Mouse (Mus musculus): Measurements from ENCODE around the gene Nfkb1. TPM values are rescaled to one million over a fixed set of nuclear protein-coding genes. Genes with fewer than 3 reads are reported as not detected.

Gene Nfkb1
- total RNA-seq, 2 experiments from 2014 or later: 23.0 to 27.9 TPM

DNA sequence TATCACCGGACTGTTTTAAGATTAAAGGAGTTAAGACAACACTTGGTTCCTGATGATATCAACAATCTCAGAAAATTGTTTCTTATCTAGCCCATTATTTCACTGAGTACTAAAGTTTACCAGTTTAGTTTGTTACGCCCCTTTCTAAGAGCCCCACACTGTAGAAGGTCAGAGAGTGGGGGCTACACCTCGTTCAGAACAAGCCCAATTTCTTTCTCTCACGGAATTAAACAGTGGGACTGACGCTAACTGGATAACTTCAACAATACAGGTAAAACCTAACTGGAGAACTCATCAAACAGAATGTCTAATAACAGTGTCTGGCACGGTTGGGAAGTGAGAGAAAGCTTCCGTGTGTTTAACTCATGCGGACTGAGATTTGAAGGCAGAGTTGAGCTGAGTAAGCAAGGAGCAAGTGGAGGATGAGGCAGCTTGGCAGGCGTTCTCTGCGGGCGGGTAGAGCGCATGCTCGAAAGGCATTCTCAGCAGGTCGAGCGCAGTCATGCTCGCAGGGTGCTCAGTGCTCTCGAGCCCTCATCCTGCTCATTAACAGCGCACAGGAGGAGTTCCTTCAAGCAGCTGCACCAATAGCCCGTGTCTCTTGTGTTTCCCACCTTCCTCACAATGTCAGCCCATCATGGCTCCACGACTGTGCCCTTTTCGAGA lies 60.8 kb downstream of the Nfkb1 start:
- no peak for TF ChIP-seq CTCF (conservative IDR thresholded peaks at IDR 0.05)
- DNase-seq (ENCODE audit: low spot score in 2 of 2): peak; percentile 49 to 52
- Histone ChIP-seq H3K4me3 (no peak overlapping the region), H3K27ac (no peak overlapping the region)

DNA sequence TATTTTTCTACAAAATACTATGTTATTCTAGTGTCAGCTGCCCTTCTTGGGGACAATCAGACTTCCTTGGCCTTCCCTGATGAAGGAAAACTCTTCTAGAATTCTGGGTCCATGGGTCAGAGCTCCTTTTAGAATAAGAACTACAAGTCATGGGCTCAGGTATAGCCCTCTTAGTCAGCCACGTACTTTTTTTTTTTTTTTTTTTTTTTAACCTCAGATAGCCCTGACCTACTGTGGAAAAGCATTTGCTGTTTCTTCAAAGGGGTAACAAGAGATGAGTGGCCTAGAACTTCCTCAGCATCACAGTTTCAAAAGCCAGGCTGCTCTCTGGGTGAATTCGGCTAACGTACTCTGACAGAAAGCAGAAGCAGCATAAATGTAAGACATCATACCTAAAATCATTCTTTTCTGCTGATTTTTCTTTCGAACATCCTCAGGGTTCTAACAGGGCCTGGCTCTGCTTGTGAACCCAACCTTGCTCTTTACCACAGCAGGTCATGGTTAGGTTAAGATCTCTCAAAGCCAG lies 61.5 kb downstream of the Nfkb1 start:
- Histone ChIP-seq H3K27ac (no peak overlapping the region), H3K4me3 (no peak overlapping the region)
- no peak for TF ChIP-seq CTCF (conservative IDR thresholded peaks at IDR 0.05)
- DNase-seq (ENCODE audit: low spot score in 2 of 2): no peak

DNA sequence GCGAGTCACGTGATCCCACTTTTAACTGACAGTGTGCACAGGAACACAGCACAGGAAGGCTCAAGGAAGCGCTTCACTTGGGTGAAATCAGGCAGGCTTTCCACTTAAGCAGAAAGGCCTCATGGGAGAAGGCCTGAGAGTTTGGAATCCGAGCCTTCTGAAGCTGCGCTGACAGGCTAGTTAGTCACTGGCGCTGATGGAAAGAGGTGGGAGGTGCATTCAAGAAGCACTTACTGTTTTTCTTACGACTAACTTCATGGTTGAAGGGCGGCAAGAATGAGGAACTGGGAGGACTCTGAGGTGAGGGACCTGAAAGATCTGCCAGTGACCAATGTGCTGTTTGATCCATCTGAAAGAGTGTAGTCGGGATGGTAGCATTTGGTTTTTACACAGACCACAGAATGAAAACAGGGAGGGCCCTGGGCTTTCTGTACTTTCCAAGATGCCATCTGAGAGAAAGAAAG lies 62.6 kb downstream of the Nfkb1 start:
- Histone ChIP-seq H3K27ac (no peak overlapping the region), H3K4me3 (no peak overlapping the region)
- TF ChIP-seq CTCF (conservative IDR thresholded peaks at IDR 0.05): no peak
- no peak for DNase-seq (ENCODE audit: low spot score in 2 of 2)

DNA sequence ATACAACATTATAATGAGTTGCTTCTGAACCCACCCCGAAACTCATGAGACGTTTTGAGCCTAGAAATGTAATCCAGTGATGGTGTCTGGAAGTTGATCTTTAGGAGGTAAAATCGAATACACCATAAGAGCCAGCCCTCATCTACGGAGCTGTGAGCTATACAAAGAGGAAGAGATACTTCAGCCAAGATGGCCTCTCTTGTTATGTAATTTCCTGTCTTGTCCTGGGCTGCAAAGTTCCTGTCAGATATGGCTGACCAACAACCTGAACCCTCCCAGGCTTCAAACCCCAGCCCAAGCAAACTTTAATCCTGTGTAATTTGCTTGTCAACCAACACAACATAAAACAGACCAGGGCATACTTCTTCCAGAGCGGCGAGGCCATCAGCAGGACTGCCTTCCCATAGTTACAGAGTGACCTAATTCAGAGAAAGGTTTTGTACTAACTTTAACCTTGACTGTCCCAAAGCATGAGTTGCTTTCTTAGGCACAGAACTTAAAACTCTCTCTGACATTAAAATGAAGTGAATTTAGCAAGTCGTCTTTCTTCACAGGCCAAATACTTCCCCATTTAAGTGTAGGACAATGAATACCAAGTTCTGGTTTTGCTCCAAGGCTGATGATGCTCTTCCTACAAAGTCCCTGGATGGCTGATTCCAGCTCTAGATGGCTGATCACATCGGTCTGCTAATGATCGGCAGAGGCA lies 63.2 kb downstream of the Nfkb1 start:
- no peak for TF ChIP-seq CTCF (conservative IDR thresholded peaks at IDR 0.05)
- no peak for DNase-seq (ENCODE audit: low spot score in 2 of 2)
- Histone ChIP-seq H3K4me3 (no peak overlapping the region), H3K27ac (no peak overlapping the region)

DNA sequence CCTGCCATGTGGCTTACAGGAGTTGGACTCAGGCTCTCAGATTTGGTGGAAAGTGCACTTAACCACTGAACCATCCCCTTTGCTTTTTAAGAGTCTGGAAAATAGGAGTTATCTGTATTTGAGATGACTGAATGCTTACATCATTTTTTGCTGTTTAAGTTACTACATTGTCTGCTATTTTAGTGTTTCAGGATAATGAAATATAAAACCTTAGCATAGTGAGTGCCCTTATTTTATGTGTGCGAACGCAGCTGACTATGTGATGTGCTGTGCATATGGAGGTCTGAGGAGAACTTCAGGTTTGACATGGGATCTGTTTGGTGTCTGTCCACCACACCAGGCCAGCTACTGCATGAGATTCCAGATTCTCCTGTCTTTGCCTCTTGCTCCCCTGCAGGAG lies 66.1 kb downstream of the Nfkb1 start:
- no peak for TF ChIP-seq CTCF (conservative IDR thresholded peaks at IDR 0.05)
- Histone ChIP-seq H3K27ac (no peak overlapping the region), H3K4me3 (no peak overlapping the region)
- no peak for DNase-seq (ENCODE audit: low spot score in 2 of 2)

DNA sequence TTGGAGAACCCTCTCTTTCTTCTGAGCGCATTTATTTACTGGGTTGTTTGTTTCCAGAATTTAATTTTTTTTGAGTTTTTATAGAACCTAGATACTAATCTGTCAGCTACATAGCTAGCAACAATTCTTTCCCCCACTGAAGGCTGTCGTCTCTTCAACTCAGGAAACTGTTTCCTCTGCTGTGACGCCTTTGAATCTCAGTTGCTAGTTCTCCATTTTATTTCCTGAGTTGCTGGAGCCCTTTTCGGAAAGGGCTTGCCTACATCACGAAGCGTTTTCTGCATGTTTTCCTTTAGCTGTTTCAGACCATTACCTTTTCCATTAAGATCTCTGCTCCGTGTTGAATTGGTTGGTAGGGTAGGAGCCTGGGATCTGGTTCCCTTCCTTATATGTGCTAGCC lies 74.6 kb downstream of the Nfkb1 start:
- DNase-seq (ENCODE audit: low spot score in 2 of 2): no peak
- no peak overlapping the region for H3K4me3 ChIP-seq
- no peak for TF ChIP-seq CTCF (conservative IDR thresholded peaks at IDR 0.05)
- H3K27ac ChIP-seq: no peak overlapping the region

DNA sequence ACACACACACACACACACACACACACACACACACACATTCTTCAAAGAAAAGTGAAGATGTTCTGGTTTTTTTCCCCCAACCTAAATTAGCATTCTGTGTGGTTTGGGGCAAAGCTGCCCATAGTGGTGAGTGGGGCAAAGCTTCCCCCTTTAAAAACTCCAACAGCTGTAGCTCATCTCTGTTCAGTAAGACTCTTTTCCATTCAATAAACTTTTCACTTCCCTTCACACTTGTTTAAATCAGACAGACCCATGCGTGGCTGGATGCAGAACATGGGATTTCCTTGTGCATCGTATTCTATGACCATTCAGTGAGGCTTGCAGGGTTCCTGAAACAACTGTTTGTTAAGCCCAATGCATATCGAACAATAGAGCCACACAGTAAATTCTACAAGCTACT lies 77.0 kb downstream of the Nfkb1 start:
- TF ChIP-seq CTCF (conservative IDR thresholded peaks at IDR 0.05): no peak
- Histone ChIP-seq H3K4me3 (no peak overlapping the region), H3K27ac (no peak overlapping the region)
- no peak for DNase-seq (ENCODE audit: low spot score in 2 of 2)

DNA sequence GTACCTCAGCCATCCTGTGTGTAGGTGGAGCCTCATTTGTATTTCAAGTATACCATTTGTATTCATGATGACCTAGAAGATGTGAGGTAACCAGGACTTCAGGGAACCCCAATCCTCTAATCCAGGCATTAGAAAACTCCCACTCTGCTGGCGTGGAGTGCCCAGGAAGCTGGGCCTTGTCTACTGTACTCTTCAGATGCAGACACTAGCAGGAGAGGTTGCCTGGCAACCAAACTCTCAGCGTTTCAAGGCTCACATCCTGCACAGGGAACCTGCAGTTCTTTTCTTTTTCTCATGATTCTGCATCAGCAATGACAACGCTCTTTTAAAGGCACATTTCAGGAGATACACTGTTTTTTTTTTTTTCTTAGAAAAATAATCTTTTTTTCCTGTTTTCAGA lies 81.1 kb downstream of the Nfkb1 start:
- TF ChIP-seq CTCF (conservative IDR thresholded peaks at IDR 0.05): no peak
- no peak overlapping the region for H3K4me3 ChIP-seq
- H3K27ac ChIP-seq: peak overlapping the region; percentile 78; the same call in 1 of the 2 replicates
- DNase-seq (ENCODE audit: low spot score in 2 of 2): peak; percentile 40 to 73

DNA sequence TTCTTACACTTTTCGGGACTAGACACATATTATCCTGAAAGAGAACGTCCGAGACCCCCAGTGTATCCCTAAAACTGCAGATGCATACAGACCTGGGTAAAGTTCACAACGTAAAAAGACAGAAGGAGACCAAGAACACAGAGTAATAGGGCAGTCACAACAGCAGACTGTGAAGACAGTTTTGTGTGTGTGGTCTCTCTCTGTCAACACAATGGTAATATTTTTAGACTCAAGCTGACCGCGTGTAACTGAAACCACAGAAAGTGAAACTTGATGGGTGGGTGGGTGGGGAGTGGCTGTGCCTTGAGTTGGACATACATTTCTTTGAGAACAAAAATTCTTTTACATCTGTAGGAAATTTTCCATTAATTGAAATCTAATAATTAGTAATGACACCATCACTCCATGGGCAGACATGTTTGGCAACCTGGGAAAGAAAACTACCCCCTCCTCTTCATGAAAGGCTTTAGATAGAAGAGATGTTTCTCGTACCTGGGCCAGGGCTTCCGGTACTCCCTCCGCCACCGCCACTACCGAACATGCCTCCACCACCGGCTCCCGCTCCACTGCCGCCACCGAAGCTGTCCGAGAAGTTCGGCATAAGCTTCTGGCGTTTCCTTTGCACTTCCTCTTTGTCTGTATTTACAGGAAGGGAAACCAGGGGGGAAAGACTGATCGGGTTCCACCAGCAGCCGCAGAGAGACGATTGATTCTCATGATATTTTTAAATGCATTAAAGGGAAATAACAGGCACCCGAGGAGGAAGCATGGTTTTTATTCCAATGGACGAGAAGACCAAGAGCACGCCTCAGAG lies 83.5 kb downstream of the Nfkb1 start:
- Histone ChIP-seq H3K27ac (peak overlapping the region; percentile 40), H3K4me3 (peak overlapping the region; percentile 22; the same call in 1 of the 2 replicates)
- TF ChIP-seq CTCF (conservative IDR thresholded peaks at IDR 0.05): no peak
- no peak for DNase-seq (ENCODE audit: low spot score in 2 of 2)

DNA sequence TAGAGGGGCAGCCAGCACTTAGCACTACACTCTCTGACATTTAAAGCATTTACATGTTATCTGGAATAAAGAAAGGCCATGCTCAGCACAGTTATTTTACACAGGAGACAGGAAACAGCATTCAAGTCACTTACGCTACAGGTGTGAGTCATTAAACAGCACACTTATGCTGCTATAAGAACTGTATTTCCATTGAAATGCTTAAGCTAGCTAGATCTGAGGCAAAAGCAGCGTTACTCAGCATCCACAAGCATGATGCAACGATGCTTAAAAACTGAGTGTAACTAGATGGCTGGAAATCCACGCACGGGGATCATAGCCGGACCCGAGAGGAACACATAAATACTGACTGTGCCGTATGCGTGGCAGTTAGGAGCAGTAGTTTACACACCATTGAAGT lies 84.3 kb downstream of the Nfkb1 start:
- Histone ChIP-seq H3K4me3 (no peak overlapping the region), H3K27ac (peak overlapping the region; percentile 40; the same call in 1 of the 2 replicates)
- no peak for TF ChIP-seq CTCF (conservative IDR thresholded peaks at IDR 0.05)
- DNase-seq (ENCODE audit: low spot score in 2 of 2): no peak

DNA sequence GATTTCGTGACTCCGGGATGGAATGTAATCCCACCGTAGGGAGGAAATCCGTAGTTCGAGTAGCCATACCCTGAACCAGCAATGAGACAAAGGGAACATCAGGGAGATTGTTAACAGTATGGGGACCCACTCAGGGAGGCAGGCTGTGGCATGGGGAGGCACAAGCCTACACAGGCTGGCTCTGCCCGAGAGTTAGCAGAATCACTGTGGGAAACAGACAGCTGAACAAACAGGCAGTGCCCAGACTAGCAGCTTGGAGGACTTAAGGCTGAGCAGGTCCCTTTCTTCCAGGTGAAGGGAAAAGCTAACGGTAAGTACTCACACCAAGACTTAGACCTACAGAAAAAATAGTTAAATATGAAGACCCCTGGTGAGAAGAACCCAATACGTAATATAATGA lies 84.8 kb downstream of the Nfkb1 start:
- Histone ChIP-seq H3K27ac (no peak overlapping the region), H3K4me3 (no peak overlapping the region)
- no peak for DNase-seq (ENCODE audit: low spot score in 2 of 2)
- no peak for TF ChIP-seq CTCF (conservative IDR thresholded peaks at IDR 0.05)

DNA sequence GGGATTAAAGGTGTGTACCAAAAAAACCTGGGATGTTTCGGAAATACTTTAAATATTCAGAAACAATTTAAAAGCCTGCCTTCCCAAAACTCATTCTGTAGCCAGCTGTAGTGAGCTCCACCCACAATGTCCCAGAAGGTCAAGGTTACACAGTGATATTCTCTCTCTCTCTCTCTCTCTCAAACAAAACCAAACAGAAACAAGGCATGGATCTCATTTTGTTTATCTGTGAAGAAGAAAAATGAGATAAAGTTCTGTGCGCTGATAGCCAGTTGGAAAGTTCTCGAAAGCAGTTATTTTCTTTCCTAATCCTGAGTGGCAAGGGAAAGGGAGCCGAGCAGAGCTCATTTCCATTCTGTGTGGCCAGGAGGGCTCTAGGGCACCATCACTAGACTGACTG lies 85.9 kb downstream of the Nfkb1 start:
- no peak for TF ChIP-seq CTCF (conservative IDR thresholded peaks at IDR 0.05)
- no peak overlapping the region for H3K27ac ChIP-seq
- DNase-seq (ENCODE audit: low spot score in 2 of 2): no peak
- H3K4me3 ChIP-seq: no peak overlapping the region
